Mouse (Mus musculus): Measurements from ENCODE around the gene Cbarp.

Gene Cbarp

GRCm38 (mm10) chr10:80133226-80133849 is 7.3 kb downstream of the Cbarp start:
- no peak for TF ChIP-seq POU5F1 (IDR thresholded peaks at IDR 0.05; ENCODE audit: borderline replicate concordance, low read length)
- peaks cover 78% of the 10 kb centered on the region for H3K36me3 ChIP-seq (ENCODE audit: insufficient read depth, low read length)
- H3K4me3 ChIP-seq (replicated peaks; ENCODE audit: low read length), result no peak overlapping the region
- no peaks in the 10 kb centered on the region for H3K9me3 ChIP-seq (ENCODE audit: low read length)
- peaks cover 89% of the 10 kb centered on the region for H3K4me1 ChIP-seq (replicated peaks; ENCODE audit: low read depth, low read length)
- no peaks in the 10 kb centered on the region; the same call in 1 of the 2 replicates for H3K27me3 ChIP-seq (ENCODE audit: insufficient read depth, low read length)

- no peaks in the 10 kb centered on the region; the same call in 1 of the 2 replicates for H3K27me3 ChIP-seq (ENCODE audit: insufficient read depth, low read length)
- TF ChIP-seq POU5F1 (IDR thresholded peaks at IDR 0.05; ENCODE audit: borderline replicate concordance, low read length) (no peak), NANOG (IDR thresholded peaks at IDR 0.05; ENCODE audit: borderline replicate concordance, low read length) (no peak), CTCF (conservative IDR thresholded peaks at IDR 0.05; ENCODE audit: low read length) (no peak)
- H3K9me3 ChIP-seq (ENCODE audit: low read length), result no peaks in the 10 kb centered on the region
- peaks cover 92% of the 10 kb centered on the region for H3K36me3 ChIP-seq (ENCODE audit: insufficient read depth, low read length)
- peak overlapping the region; percentile 62 for H3K4me3 ChIP-seq (replicated peaks; ENCODE audit: low read length)
- H3K4me1 ChIP-seq (replicated peaks; ENCODE audit: low read depth, low read length), result peaks cover 89% of the 10 kb centered on the region
These were observed 8.7 kb downstream of the Cbarp start for GRCm38 (mm10) chr10:80131952-80132350.

GRCm38 (mm10) chr10:80131316-80131951 is 9.2 kb downstream of the Cbarp start:
- H3K4me1 ChIP-seq (replicated peaks; ENCODE audit: low read depth, low read length), result peaks cover 87% of the 10 kb centered on the region
- H3K27me3 ChIP-seq (ENCODE audit: insufficient read depth, low read length), result no peaks in the 10 kb centered on the region
- peaks cover 97% of the 10 kb centered on the region for H3K36me3 ChIP-seq (ENCODE audit: insufficient read depth, low read length)
- TF ChIP-seq NANOG (IDR thresholded peaks at IDR 0.05; ENCODE audit: borderline replicate concordance, low read length) (no peak), CTCF (conservative IDR thresholded peaks at IDR 0.05; ENCODE audit: low read length) (no peak), POU5F1 (IDR thresholded peaks at IDR 0.05; ENCODE audit: borderline replicate concordance, low read length) (no peak)
- H3K9me3 ChIP-seq (ENCODE audit: low read length), result no peaks in the 10 kb centered on the region
- H3K4me3 ChIP-seq (replicated peaks; ENCODE audit: low read length), result peak overlapping the region; percentile 62

GRCm38 (mm10) chr10:80130403-80131031 is 10.1 kb downstream of the Cbarp start:
- Histone ChIP-seq H3K4me1 (replicated peaks; ENCODE audit: low read depth, low read length) (peaks cover 88% of the 10 kb centered on the region), H3K27me3 (ENCODE audit: insufficient read depth, low read length) (no peaks in the 10 kb centered on the region), H3K9me3 (ENCODE audit: low read length) (no peaks in the 10 kb centered on the region), H3K4me3 (replicated peaks; ENCODE audit: low read length) (peak overlapping the region; percentile 62), H3K36me3 (ENCODE audit: insufficient read depth, low read length) (peaks cover 98% of the 10 kb centered on the region)
- no peak for TF ChIP-seq NANOG (IDR thresholded peaks at IDR 0.05; ENCODE audit: borderline replicate concordance, low read length)
- TF ChIP-seq CTCF (conservative IDR thresholded peaks at IDR 0.05; ENCODE audit: low read length), result no peak
- no peak for TF ChIP-seq POU5F1 (IDR thresholded peaks at IDR 0.05; ENCODE audit: borderline replicate concordance, low read length)

GRCm38 (mm10) chr10:80129846-80130245 is 10.8 kb downstream of the Cbarp start:
- Histone ChIP-seq H3K36me3 (ENCODE audit: insufficient read depth, low read length) (peaks cover 98% of the 10 kb centered on the region), H3K9me3 (ENCODE audit: low read length) (no peaks in the 10 kb centered on the region), H3K4me3 (replicated peaks; ENCODE audit: low read length) (peak overlapping the region; percentile 35; the same call in 1 of the 2 replicates), H3K27me3 (ENCODE audit: insufficient read depth, low read length) (no peaks in the 10 kb centered on the region), H3K4me1 (replicated peaks; ENCODE audit: low read depth, low read length) (peaks cover 88% of the 10 kb centered on the region)
- TF ChIP-seq POU5F1 (IDR thresholded peaks at IDR 0.05; ENCODE audit: borderline replicate concordance, low read length) (no peak), CTCF (conservative IDR thresholded peaks at IDR 0.05; ENCODE audit: low read length) (no peak), NANOG (IDR thresholded peaks at IDR 0.05; ENCODE audit: borderline replicate concordance, low read length) (no peak)

- TF ChIP-seq CTCF (conservative IDR thresholded peaks at IDR 0.05; ENCODE audit: low read length) (no peak), NANOG (IDR thresholded peaks at IDR 0.05; ENCODE audit: borderline replicate concordance, low read length) (no peak), POU5F1 (IDR thresholded peaks at IDR 0.05; ENCODE audit: borderline replicate concordance, low read length) (no peak)
- Histone ChIP-seq H3K9me3 (ENCODE audit: low read length) (no peaks in the 10 kb centered on the region), H3K27me3 (ENCODE audit: insufficient read depth, low read length) (no peaks in the 10 kb centered on the region), H3K4me1 (replicated peaks; ENCODE audit: low read depth, low read length) (peaks cover 94% of the 10 kb centered on the region), H3K36me3 (ENCODE audit: insufficient read depth, low read length) (peaks cover 98% of the 10 kb centered on the region), H3K4me3 (replicated peaks; ENCODE audit: low read length) (no peak overlapping the region)
These were observed 12.7 kb downstream of the Cbarp start for GRCm38 (mm10) chr10:80127920-80128319.

- Histone ChIP-seq H3K4me3 (replicated peaks; ENCODE audit: low read length) (no peak overlapping the region), H3K9me3 (ENCODE audit: low read length) (no peaks in the 10 kb centered on the region), H3K4me1 (replicated peaks; ENCODE audit: low read depth, low read length) (peaks cover 93% of the 10 kb centered on the region), H3K27me3 (ENCODE audit: insufficient read depth, low read length) (no peaks in the 10 kb centered on the region), H3K36me3 (ENCODE audit: insufficient read depth, low read length) (peaks cover 98% of the 10 kb centered on the region)
- no peak for TF ChIP-seq CTCF (conservative IDR thresholded peaks at IDR 0.05; ENCODE audit: low read length)
- TF ChIP-seq NANOG (IDR thresholded peaks at IDR 0.05; ENCODE audit: borderline replicate concordance, low read length), result no peak
- TF ChIP-seq POU5F1 (IDR thresholded peaks at IDR 0.05; ENCODE audit: borderline replicate concordance, low read length), result no peak
These were observed 16.6 kb downstream of the Cbarp start for GRCm38 (mm10) chr10:80123932-80124562.

- no peak overlapping the region for H3K4me3 ChIP-seq (replicated peaks; ENCODE audit: low read length)
- peaks cover 99% of the 10 kb centered on the region for H3K36me3 ChIP-seq (ENCODE audit: insufficient read depth, low read length)
- H3K27me3 ChIP-seq (ENCODE audit: insufficient read depth, low read length), result no peaks in the 10 kb centered on the region
- no peaks in the 10 kb centered on the region for H3K9me3 ChIP-seq (ENCODE audit: low read length)
- no peak for TF ChIP-seq CTCF (conservative IDR thresholded peaks at IDR 0.05; ENCODE audit: low read length)
- TF ChIP-seq POU5F1 (IDR thresholded peaks at IDR 0.05; ENCODE audit: borderline replicate concordance, low read length), result no peak
- TF ChIP-seq NANOG (IDR thresholded peaks at IDR 0.05; ENCODE audit: borderline replicate concordance, low read length), result no peak
- H3K4me1 ChIP-seq (replicated peaks; ENCODE audit: low read depth, low read length), result peaks cover 96% of the 10 kb centered on the region
These were observed 19.0 kb downstream of the Cbarp start for GRCm38 (mm10) chr10:80121639-80122038.

Measured in E14TG2a.4 (cell line).